Mouse (Mus musculus): ENCODE measurements around the gene Tmem108. TPM values are rescaled to one million over a fixed set of nuclear protein-coding genes. Genes with fewer than 3 reads are reported as not detected.

The Tmem108 gene
- polyA plus RNA-seq, 1 experiment from 2014 or later = 1.2 TPM

DNA sequence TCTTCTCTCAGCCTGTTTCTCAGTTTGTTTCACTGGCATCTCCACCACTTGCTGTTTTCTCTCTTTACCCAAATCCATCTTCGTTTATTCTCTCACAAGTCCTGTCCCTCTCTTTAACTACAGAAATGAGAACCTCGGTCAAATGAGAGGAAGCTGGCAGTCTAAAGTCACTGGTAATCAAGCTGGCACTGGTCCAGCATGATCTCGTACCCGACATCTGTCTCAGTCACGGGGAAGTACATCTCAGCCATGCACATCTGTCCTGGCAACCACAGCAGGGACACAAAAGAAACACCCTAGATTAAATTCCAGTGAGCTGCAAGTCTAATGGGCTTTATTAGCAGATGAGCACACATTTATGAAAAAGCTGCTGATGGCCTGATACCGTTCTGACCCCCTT, 206.3 kb downstream of the Tmem108 start:
- Histone ChIP-seq H3K9me3 (ENCODE audit: low read length) (no peaks in the 10 kb centered on the region), H3K36me3 (replicated peaks; ENCODE audit: insufficient read depth, low read length) (no peaks in the 10 kb centered on the region), H3K27me3 (ENCODE audit: insufficient read depth, low read length) (0 out of 2 replicates have a peak, but pooled peaks cover 2% of the 10 kb centered on the region), H3K9ac (replicated peaks) (no peak overlapping the region), H3K4me3 (ENCODE audit: low read depth, low read length) (no peak overlapping the region), H3K4me1 (ENCODE audit: insufficient read depth) (no peaks in the 10 kb centered on the region), H3K27ac (ENCODE audit: low read depth) (no peak overlapping the region), H3K4me2 (ENCODE audit: low read depth, low read length) (no peak overlapping the region)
- 38% methylated on average over 6 of the region's 6 CpGs for WGBS (ENCODE audit: insufficient replicate concordance)
- ATAC-seq (no peak), DNase-seq (no peak)
- TF ChIP-seq EP300 (IDR thresholded peaks at IDR 0.05; ENCODE audit: low read depth) (no peak), CTCF (IDR thresholded peaks at IDR 0.05; ENCODE audit: low read depth) (no peak)

DNA sequence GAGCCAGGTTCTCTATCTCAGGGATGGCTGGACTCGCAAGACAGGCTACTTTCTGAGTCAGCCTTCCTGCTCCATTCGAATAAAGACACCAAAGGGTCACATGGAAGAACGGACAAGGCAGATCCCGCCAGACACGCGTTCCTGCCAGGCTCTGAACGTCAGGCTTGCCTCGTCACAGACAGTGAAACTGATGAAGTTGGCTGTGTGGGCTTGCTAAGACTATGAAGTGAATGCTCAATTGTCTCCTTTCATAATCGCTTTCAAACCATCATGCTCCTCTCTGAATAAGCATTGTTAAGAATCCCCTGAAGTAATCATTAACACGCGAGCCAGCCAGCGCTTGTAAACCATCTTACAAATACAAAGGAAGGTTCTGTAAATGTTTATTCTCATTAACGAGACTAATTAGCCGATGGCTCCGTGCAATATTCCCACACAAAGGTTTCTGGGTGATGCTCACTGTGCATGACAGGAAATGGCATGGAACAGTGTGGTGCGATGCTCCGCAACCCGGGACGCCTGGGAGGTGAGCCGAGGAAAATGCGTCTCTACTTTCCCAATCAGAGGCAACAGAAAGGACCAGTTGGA, 210.9 kb downstream of the Tmem108 start:
- WGBS (ENCODE audit: insufficient replicate concordance) = 75% methylated on average over 21 of the region's 21 CpGs
- Histone ChIP-seq H3K4me3 (ENCODE audit: low read depth, low read length) (no peak overlapping the region), H3K9ac (replicated peaks) (no peak overlapping the region), H3K36me3 (replicated peaks; ENCODE audit: insufficient read depth, low read length) (no peaks in the 10 kb centered on the region), H3K27me3 (ENCODE audit: insufficient read depth, low read length) (0 out of 2 replicates have a peak, but pooled peaks cover 2% of the 10 kb centered on the region), H3K9me3 (ENCODE audit: low read length) (no peaks in the 10 kb centered on the region), H3K4me2 (ENCODE audit: low read depth, low read length) (no peak overlapping the region), H3K4me1 (ENCODE audit: insufficient read depth) (no peaks in the 10 kb centered on the region), H3K27ac (ENCODE audit: low read depth) (no peak overlapping the region)
- DNase-seq (no peak), ATAC-seq (no peak)
- no peak for TF ChIP-seq CTCF (IDR thresholded peaks at IDR 0.05; ENCODE audit: low read depth)
- TF ChIP-seq EP300 (IDR thresholded peaks at IDR 0.05; ENCODE audit: low read depth) = no peak

DNA sequence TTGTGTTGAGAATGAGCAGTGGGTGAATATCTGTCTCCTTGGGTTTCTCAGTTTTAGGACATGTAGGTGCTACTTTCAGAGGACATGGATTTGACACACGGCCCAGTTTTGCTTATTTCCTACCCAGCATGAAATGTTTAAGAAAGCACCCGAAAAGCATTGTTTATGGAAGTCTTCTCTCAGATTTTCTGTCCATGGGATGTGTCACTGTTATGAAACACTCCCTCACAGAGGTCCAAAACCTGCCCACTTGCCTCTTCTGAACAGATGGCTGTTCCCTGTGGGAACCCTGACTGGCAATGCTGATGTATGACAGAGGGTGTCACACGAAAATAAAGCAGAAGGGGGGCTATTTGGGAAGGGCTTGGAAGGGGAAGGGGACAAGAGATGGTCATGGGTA, 212.5 kb downstream of the Tmem108 start:
- WGBS (ENCODE audit: insufficient replicate concordance) = 53% methylated on average over 3 of the region's 3 CpGs
- no peaks in the 10 kb centered on the region for H3K9me3 ChIP-seq (ENCODE audit: low read length)
- no peak overlapping the region for H3K4me2 ChIP-seq (ENCODE audit: low read depth, low read length)
- H3K27me3 ChIP-seq (ENCODE audit: insufficient read depth, low read length) = no peaks in the 10 kb centered on the region
- H3K9ac ChIP-seq (replicated peaks) = no peak overlapping the region
- DNase-seq = no peak
- H3K4me3 ChIP-seq (ENCODE audit: low read depth, low read length) = no peak overlapping the region
- H3K27ac ChIP-seq (ENCODE audit: low read depth) = no peak overlapping the region
- TF ChIP-seq EP300 (IDR thresholded peaks at IDR 0.05; ENCODE audit: low read depth) (no peak), CTCF (IDR thresholded peaks at IDR 0.05; ENCODE audit: low read depth) (no peak)
- H3K4me1 ChIP-seq (ENCODE audit: insufficient read depth) = no peaks in the 10 kb centered on the region
- H3K36me3 ChIP-seq (replicated peaks; ENCODE audit: insufficient read depth, low read length) = no peaks in the 10 kb centered on the region
- no peak for ATAC-seq

DNA sequence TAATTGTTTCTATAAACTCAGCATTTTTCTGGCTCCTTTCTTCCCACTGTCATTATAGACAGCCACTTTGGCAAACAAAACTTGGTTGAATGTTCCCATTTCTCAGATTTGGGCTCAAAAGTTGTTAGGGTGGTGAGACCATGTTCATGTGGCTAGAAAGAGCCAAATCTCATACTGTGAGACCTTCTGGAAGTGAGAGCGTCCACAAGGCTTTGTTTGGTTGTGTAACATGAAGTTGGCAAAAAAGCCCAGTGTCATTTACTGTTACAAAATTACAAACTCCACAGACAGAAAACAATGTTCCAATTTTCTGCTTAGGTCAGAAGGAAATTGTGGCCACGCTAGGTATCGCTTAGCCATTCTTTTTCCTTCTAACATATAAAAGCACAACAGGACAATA, 213.0 kb downstream of the Tmem108 start:
- TF ChIP-seq EP300 (IDR thresholded peaks at IDR 0.05; ENCODE audit: low read depth) (no peak), CTCF (IDR thresholded peaks at IDR 0.05; ENCODE audit: low read depth) (no peak)

DNA sequence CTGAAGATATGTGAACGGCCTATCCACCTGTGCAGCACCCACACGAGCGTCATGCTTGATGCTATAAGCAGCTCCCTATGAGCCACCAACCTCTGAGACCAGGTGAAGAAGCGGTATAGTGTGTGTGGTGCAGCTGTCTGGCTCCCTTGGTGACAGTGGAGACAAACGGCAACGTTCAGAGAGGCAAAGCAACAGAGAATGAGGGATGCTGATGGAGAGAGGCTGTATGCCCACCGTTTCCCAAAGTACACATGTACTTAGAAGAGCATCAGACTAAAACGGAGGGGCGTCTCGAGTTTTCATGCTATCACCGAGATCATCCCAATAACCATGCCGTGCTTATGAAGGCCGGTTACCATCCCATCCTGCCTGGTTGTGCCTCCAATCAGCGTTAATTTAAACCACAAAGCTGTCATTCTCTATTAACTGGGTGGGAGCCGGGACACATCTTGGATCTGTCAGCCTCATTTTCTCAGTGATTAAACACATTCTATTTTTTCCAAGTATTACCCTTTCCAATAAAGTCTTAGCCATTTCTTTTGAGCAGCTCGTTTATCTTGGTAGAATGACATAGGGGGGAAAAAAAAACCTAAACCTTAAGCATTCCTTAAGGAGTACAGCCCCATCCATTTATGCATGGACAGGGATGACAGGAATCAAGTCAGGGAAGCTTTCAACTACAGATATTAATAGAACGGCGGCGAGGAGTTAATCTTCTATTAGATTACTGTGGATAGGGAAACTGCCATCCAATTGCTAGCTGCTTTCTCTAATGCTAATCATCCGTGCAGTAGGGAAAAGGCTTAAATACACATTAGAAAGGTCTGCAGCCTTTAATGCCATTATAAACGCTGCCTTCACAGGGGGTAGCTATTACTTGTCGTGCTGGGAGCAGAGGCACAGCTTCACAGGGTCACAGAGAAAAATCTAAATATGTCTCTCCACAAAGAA, 214.7 kb downstream of the Tmem108 start:
- Histone ChIP-seq H3K4me1 (ENCODE audit: insufficient read depth) (no peaks in the 10 kb centered on the region), H3K4me3 (ENCODE audit: low read depth, low read length) (no peak overlapping the region), H3K4me2 (ENCODE audit: low read depth, low read length) (no peak overlapping the region), H3K36me3 (replicated peaks; ENCODE audit: insufficient read depth, low read length) (no peaks in the 10 kb centered on the region), H3K27me3 (ENCODE audit: insufficient read depth, low read length) (no peaks in the 10 kb centered on the region), H3K9me3 (ENCODE audit: low read length) (no peaks in the 10 kb centered on the region), H3K9ac (replicated peaks) (no peak overlapping the region), H3K27ac (ENCODE audit: low read depth) (no peak overlapping the region)
- ATAC-seq = no peak
- no peak for TF ChIP-seq CTCF (IDR thresholded peaks at IDR 0.05; ENCODE audit: low read depth)
- TF ChIP-seq EP300 (IDR thresholded peaks at IDR 0.05; ENCODE audit: low read depth) = no peak
- no peak for DNase-seq
- 78% methylated on average over 22 of the region's 22 CpGs for WGBS (ENCODE audit: insufficient replicate concordance)

More for the DNA sequence above, 213.0 kb downstream of the Tmem108 start:
- H3K9ac ChIP-seq (replicated peaks) = no peak overlapping the region
- no peak for ATAC-seq
- no peak for DNase-seq
- H3K27ac ChIP-seq (ENCODE audit: low read depth) = no peak overlapping the region
- no peak overlapping the region for H3K4me2 ChIP-seq (ENCODE audit: low read depth, low read length)
- 83% methylated on average over 3 of the region's 3 CpGs for WGBS (ENCODE audit: insufficient replicate concordance)
- H3K27me3 ChIP-seq (ENCODE audit: insufficient read depth, low read length) = no peaks in the 10 kb centered on the region
- no peak overlapping the region for H3K4me3 ChIP-seq (ENCODE audit: low read depth, low read length)
- no peaks in the 10 kb centered on the region for H3K9me3 ChIP-seq (ENCODE audit: low read length)
- no peaks in the 10 kb centered on the region for H3K4me1 ChIP-seq (ENCODE audit: insufficient read depth)
- H3K36me3 ChIP-seq (replicated peaks; ENCODE audit: insufficient read depth, low read length) = no peaks in the 10 kb centered on the region

DNA sequence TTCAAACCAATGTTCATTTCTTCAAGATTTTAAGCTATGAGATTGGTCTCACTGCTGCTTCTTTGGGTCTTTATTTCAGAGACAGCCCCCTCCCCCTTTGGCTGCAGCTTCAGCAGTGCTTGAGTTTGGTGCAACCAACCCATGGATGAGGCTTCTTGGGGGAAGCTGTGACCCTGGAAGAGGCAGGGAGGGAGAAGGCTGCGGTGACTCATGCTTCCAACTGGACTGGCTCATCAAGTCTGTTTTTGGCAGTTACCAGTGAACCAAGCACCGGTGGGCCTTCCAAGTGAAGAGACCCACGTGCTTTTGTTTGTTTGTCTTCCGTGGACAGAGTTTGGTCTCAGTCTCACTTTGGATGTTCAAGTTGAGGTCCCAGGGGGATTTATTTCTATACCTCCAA, 215.9 kb downstream of the Tmem108 start:
- Histone ChIP-seq H3K4me1 (ENCODE audit: insufficient read depth) (no peaks in the 10 kb centered on the region), H3K4me2 (ENCODE audit: low read depth, low read length) (no peak overlapping the region), H3K27ac (ENCODE audit: low read depth) (no peak overlapping the region), H3K36me3 (replicated peaks; ENCODE audit: insufficient read depth, low read length) (no peaks in the 10 kb centered on the region), H3K9me3 (ENCODE audit: low read length) (no peaks in the 10 kb centered on the region), H3K4me3 (ENCODE audit: low read depth, low read length) (no peak overlapping the region), H3K27me3 (ENCODE audit: insufficient read depth, low read length) (no peaks in the 10 kb centered on the region), H3K9ac (replicated peaks) (no peak overlapping the region)
- ATAC-seq (no peak), DNase-seq (no peak)
- TF ChIP-seq CTCF (IDR thresholded peaks at IDR 0.05; ENCODE audit: low read depth) (no peak), EP300 (IDR thresholded peaks at IDR 0.05; ENCODE audit: low read depth) (no peak)
- 66% methylated on average over 4 of the region's 4 CpGs for WGBS (ENCODE audit: insufficient replicate concordance)

All from liver, postnatal 0 days (tissue).